Mouse (Mus musculus): ENCODE measurements around the gene Cldn7.
A peak's percentile ranks its signal among the peaks of the same experiment; 100 is the strongest.

Gene Cldn7

DNA sequence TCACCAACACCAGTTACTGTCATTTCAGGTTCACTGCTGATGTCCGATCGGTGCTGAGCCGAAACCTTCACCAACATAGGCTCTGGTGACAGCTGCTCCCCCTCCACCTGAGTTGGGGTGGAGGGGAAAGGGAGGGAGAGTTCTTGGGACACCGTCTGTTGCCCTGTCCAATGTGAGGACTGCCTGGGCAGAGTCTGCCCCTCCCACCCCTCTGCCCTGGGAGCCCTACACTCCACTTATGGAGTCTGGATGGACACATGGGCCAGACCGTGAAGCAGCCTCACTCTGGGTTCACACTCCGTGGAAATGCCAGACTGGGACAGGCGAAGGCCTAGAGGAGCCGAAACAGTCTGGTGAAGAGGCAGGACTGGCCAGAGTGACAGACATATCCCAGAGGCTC, 25.4 kb downstream of the Cldn7 start:
- DNase-seq (ENCODE audit: low read depth, low spot score): no peak

- peak; percentile 96 for DNase-seq (ENCODE audit: low read depth, low spot score)
These were observed 26.5 kb downstream of the Cldn7 start, which contains the start of gene Gabarap for GRCm38 (mm10) chr11:69990850-69991691. Gene Gabarap (plus strand): TSS chr11:69991143.

DNA sequence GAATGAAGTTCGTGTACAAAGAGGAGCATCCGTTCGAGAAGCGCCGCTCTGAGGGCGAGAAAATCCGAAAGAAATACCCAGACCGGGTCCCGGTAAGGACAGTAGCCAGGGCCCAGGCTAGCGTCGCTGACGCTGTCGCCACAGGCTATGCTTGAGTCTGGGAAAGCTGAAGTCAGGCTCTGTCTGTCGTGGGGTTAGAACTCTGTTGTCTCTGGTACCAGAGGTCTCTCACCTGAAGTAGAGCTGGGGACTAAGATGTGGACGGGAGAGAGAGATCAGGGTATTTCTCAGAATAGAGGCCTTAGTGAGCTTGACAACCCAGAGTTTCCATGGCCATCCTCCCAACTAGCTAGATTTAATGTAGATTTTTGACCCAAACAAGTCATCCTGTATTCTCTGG, 27.1 kb downstream of the Cldn7 start:
- no peak for DNase-seq (ENCODE audit: low read depth, low spot score)

DNA sequence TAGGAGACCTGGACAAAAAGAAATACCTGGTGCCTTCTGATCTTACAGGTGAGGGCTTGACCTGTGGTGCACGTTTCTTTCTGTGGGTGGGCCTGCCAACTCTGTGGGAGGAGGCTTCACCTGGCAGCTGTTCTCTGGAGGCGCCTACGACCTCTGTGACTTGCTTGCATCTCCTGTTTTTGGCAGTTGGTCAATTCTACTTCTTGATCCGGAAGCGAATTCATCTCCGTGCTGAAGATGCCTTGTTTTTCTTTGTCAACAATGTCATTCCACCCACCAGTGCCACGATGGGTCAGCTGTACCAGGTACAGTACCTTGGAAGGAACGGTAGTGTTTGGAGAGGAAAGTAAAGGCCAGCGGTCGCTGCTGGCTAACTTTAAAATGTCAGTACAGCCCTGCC, 27.8 kb downstream of the Cldn7 start:
- no peak for DNase-seq (ENCODE audit: low read depth, low spot score)

DNA sequence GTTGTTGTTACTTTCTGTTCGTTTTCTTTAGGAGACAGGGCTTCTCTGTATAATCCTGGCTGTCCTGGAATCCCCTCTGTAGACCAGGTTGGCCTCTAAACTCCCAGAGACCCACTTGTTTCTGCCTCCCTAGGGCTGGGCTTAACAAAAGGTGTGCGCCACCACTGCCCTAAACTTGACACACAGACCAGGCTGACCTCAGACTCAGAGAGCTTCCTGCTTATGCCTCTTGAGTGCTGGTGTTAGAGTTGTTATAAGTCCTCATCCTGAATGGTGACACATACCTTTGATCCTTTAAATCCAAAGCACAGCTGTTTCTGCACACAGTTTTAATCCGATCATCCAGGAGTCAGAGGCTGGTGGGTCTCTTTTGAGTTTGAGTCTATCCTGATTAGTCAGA, 28.4 kb downstream of the Cldn7 start:
- no peak for DNase-seq (ENCODE audit: low read depth, low spot score)

GRCm38 (mm10) chr11:69994401-69995090, 30.0 kb downstream of the Cldn7 start:
- peak; percentile 42 for DNase-seq (ENCODE audit: low read depth, low spot score)

GRCm38 (mm10) chr11:69995391-69995960, 30.9 kb downstream of the Cldn7 start, which contains the start of gene Phf23:
Gene Phf23 (plus strand): TSS chr11:69995777.
- DNase-seq (ENCODE audit: low read depth, low spot score): peak; percentile 100

- no peak for DNase-seq (ENCODE audit: low read depth, low spot score)
These were observed 31.8 kb downstream of the Cldn7 start for GRCm38 (mm10) chr11:69996161-69997061.

DNA sequence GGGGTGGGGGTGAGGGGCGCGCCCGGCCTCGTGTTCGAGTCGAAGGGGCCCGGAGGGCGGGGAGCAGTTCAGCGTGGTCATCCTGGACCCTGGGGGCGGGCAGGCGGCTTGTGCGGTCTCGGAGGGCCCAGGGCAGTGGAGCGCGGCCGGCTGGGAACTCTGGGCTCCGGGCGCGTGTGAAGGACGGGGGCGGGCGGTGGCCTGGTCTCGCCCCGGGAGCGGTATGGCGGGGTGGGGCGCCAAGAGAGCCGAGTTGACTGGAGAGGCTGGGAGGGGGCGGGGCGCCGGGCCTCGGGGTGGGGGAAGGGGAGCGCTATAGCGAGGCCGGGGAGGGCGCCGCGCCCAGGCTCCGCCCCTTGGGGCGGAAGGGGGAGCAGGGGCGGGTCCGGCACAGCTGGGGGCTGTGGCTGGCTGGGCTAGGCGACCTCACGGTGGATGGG, 32.5 kb downstream of the Cldn7 start:
- DNase-seq (ENCODE audit: low read depth, low spot score): peak; percentile 90

GRCm38 (mm10) chr11:69998567-69999491, 34.2 kb downstream of the Cldn7 start:
- peak; percentile 44 for DNase-seq (ENCODE audit: low read depth, low spot score)

DNA sequence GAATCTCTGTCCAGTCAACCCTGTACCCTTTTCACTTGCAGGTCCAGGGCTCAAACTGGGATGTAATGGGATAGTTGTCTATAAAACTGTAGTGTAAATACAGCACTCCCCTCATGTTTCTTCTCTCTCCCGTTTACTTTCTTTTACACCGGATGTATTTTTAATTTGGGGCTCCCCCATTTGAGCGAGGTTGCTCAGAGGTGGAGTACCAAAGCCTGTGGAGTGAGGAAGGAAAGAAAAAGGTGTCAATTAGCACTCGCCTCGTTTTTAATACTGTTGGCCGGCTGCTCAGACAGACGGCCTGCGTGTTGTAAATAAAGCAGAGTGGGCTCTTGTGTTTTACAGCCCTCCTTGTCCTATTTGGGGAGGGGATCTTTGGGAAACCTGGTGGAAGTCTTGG, 35.1 kb downstream of the Cldn7 start:
- DNase-seq (ENCODE audit: low read depth, low spot score): no peak

DNA sequence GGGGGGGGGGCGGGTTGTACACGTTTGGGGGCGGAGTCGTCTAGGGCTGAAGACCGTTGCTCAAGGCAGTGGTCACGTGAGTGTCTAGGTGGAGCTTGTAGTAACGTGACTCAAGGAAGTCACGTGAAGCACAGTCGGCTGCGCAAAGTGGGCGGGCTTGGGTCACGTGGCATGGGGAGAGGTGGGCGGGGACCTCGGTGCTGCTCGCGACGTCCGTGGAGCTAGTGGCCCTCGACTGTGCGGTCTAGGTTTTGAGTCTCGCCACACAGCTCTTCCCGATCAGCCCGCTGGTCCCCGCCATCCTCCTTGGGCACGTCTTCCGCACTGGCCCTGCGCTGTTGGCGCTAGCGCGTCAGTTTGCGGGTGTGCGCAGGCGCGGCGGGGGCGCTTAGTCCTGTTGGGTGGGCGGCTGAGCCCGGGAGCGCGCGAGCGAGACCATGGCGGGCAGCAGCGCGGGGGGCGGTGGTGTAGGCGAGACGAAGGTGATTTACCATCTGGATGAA, 35.9 kb downstream of the Cldn7 start, which contains the start of gene Dvl2:
Gene Dvl2, plus strand, starts transcription at position 200 of the 503 bp plus-strand sequence.
- DNase-seq (ENCODE audit: low read depth, low spot score): peak; percentile 99

DNA sequence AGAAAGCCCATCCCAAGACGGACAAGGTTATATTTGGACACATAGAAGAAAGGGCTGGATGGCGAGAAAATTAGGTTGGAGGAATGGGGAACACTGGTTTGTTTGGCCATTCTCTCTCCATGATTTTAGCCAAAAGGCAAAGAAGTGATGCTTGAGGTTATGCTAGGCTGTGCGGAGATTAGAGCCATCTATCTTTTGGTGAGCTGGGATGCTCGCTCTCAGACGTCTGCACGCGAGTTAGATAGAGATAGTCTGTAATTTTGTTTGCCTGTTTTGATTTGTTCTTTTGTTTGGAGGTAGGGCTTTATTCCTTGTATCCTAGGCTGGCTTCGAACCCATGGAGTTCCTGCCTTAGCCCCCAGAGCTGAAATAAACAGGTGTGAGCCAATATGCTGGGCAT, 36.6 kb downstream of the Cldn7 start:
- DNase-seq (ENCODE audit: low read depth, low spot score): no peak

DNA sequence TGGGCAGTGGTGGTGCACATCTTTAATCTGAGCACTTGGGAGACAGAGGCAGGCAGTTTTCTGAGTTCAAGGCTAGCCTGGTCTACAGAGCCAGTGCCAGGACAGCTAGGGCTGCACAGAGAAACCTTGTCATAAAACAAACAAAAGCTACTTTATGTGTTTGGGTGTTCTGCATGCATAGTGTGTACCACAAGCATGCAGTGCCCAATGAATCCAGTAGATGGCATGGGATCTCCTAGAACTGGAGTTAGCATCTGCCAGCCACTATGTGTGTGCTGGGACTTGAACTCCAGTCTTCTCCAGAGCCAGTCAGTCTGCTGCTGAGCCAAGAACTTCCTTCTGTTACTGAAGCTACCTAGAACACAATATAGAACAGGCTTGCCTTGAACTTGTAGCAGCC, 37.3 kb downstream of the Cldn7 start:
- peak; percentile 89 for DNase-seq (ENCODE audit: low read depth, low spot score)

DNA sequence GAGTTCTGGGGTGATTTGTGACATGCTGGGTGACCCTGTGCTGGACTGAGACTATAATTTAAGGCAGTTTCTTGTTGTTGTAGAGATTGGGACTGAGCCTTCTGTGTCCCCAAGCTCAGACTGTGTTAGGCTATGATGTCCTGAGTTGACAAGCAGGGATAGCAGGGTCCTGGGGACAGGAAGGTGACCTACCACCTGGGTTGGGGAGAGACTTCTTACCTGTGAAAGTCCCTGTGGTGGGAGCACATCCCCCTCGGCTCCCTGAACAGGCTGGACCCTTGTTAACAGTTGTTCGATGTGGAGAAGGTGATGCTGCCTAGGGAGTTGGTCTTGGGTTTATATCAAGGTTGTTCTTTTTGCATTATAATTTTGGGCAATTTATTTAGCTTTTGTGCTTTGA, 37.9 kb downstream of the Cldn7 start:
- no peak for DNase-seq (ENCODE audit: low read depth, low spot score)

DNA sequence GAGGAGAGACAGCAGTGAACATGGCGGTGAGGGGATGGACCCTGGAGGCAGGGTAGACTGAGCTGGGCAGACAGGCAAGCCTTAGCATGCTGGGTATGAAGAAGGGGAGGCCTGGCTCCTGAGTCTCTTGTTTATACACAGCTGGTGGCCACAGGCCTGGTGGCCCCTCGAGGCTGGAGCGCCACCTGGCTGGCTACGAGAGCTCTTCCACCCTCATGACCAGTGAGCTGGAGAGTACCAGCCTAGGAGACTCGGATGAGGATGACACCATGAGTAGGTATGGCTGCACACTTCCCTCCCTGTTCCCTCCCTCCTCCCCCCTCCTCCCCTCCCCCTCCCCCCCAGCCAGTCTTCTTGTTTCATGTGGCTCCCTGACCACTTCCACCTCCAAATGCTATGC, 40.9 kb downstream of the Cldn7 start:
- peak; percentile 79 for DNase-seq (ENCODE audit: low read depth, low spot score)

DNA sequence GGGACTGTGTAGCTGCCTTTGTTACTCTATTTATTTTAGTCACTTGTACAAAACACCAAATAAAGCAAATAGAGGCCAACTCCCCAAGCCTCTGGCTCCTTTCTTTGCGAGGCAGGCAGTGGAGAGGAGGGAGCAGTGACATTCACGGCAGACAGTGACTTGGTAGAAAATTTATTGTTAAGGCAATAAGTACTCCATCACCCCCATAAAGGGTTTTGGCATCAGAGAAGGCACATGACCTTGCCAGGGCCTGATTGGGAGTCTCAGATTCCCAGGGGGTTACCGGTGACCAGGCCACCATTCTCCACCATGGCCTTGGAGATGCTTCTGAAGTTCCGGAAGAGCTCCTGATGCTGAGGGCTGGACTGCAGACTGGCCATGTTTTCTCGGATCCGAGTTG, 45.5 kb downstream of the Cldn7 start:
- no peak for DNase-seq (ENCODE audit: low read depth, low spot score)

- no peak for DNase-seq (ENCODE audit: low read depth, low spot score)
These were observed 46.0 kb downstream of the Cldn7 start for GRCm38 (mm10) chr11:70010548-70010947.

DNA sequence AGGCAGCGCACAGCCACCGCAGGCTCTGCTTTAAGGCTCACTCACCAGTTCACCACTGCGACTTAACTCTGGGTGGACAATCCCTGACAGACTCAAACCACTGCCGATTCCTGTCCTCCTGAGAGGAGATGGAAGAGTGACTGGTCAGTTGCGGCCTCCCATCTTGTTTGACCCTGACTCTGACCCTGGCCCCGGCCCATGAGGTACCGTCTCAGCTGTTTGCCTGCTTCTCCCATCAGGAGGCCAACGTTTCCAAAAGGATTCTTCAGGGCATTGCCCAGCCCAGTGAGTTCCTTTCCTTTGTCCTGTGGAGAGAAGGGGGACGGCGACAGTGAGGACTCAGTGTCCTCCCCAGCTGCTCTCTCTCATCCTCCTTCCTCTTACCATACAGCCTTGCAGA, 46.4 kb downstream of the Cldn7 start:
- DNase-seq (ENCODE audit: low read depth, low spot score): no peak

- DNase-seq (ENCODE audit: low read depth, low spot score): no peak
These were observed 48.4 kb downstream of the Cldn7 start for GRCm38 (mm10) chr11:70012931-70013330.

Data from ES-CJ7 (cell line).